Mouse (Mus musculus): ENCODE measurements around the gene Veph1. TPM values are rescaled to one million over a fixed set of nuclear protein-coding genes. Genes with fewer than 3 reads are reported as not detected.

The Veph1 gene
- total and polyA plus RNA-seq, 2 experiments from 2014 or later, result 0.75 to 0.84 TPM

- WGBS, result 60% methylated on average over 4 of the region's 4 CpGs
- no peaks in the 10 kb centered on the region for H3K36me3 ChIP-seq (ENCODE audit: insufficient read depth, low read length)
- no peaks in the 10 kb centered on the region for H3K9me3 ChIP-seq (ENCODE audit: low read length)
- no peak overlapping the region for H3K27ac ChIP-seq
- no peaks in the 10 kb centered on the region for H3K4me1 ChIP-seq (ENCODE audit: insufficient read depth, low read length)
- no peak overlapping the region for H3K9ac ChIP-seq (replicated peaks; ENCODE audit: low read length)
- no peak overlapping the region for H3K4me2 ChIP-seq (ENCODE audit: low read depth, low read length)
- H3K4me3 ChIP-seq (ENCODE audit: low read length), result no peak overlapping the region
- no peaks in the 10 kb centered on the region for H3K27me3 ChIP-seq (ENCODE audit: insufficient read depth, low read length)
- ATAC-seq (peak; percentile 58; the same call in 1 of the 2 replicates), DNase-seq (ENCODE audit: low spot score) (no peak)
- no peak for TF ChIP-seq CTCF (IDR thresholded peaks at IDR 0.05; ENCODE audit: low read depth)
These were observed 87.6 kb downstream of the Veph1 start for GRCm38 (mm10) chr3:66208836-66209573.

GRCm38 (mm10) chr3:66193910-66194562 is 102.6 kb downstream of the Veph1 start:
- Histone ChIP-seq H3K4me1 (ENCODE audit: insufficient read depth, low read length) (no peaks in the 10 kb centered on the region), H3K36me3 (ENCODE audit: insufficient read depth, low read length) (no peaks in the 10 kb centered on the region), H3K27ac (no peak overlapping the region), H3K9me3 (ENCODE audit: low read length) (no peaks in the 10 kb centered on the region), H3K9ac (replicated peaks; ENCODE audit: low read length) (no peak overlapping the region), H3K4me3 (ENCODE audit: low read length) (no peak overlapping the region), H3K27me3 (ENCODE audit: insufficient read depth, low read length) (no peaks in the 10 kb centered on the region), H3K4me2 (ENCODE audit: low read depth, low read length) (no peak overlapping the region)
- DNase-seq (ENCODE audit: low spot score) (no peak), ATAC-seq (no peak)
- WGBS, result 59% methylated on average over 3 of the region's 3 CpGs
- no peak for TF ChIP-seq CTCF (IDR thresholded peaks at IDR 0.05; ENCODE audit: low read depth)

GRCm38 (mm10) chr3:66179647-66180046 is 117.0 kb downstream of the Veph1 start:
- DNase-seq (ENCODE audit: low spot score) (peak; percentile 21), ATAC-seq (no peak)
- Histone ChIP-seq H3K27me3 (ENCODE audit: insufficient read depth, low read length) (no peaks in the 10 kb centered on the region), H3K4me1 (ENCODE audit: insufficient read depth, low read length) (no peaks in the 10 kb centered on the region), H3K9me3 (ENCODE audit: low read length) (no peaks in the 10 kb centered on the region), H3K4me3 (ENCODE audit: low read length) (no peak overlapping the region), H3K27ac (no peak overlapping the region), H3K36me3 (ENCODE audit: insufficient read depth, low read length) (no peaks in the 10 kb centered on the region), H3K9ac (replicated peaks; ENCODE audit: low read length) (no peak overlapping the region), H3K4me2 (ENCODE audit: low read depth, low read length) (no peak overlapping the region)
- TF ChIP-seq CTCF (IDR thresholded peaks at IDR 0.05; ENCODE audit: low read depth), result peak; percentile 46; the same call in 1 of the 2 replicates
- 52% methylated on average over 2 of the region's 2 CpGs for WGBS

- H3K9ac ChIP-seq (replicated peaks; ENCODE audit: low read length), result no peak overlapping the region
- H3K4me3 ChIP-seq (ENCODE audit: low read length), result no peak overlapping the region
- no peaks in the 10 kb centered on the region for H3K27me3 ChIP-seq (ENCODE audit: insufficient read depth, low read length)
- WGBS, result 35% methylated on average over 5 of the region's 5 CpGs
- H3K9me3 ChIP-seq (ENCODE audit: low read length), result no peaks in the 10 kb centered on the region
- H3K4me2 ChIP-seq (ENCODE audit: low read depth, low read length), result no peak overlapping the region
- H3K36me3 ChIP-seq (ENCODE audit: insufficient read depth, low read length), result no peaks in the 10 kb centered on the region
- DNase-seq (ENCODE audit: low spot score) (peak; percentile 69), ATAC-seq (no peak)
- no peak overlapping the region for H3K27ac ChIP-seq
- TF ChIP-seq CTCF (IDR thresholded peaks at IDR 0.05; ENCODE audit: low read depth), result no peak
- H3K4me1 ChIP-seq (ENCODE audit: insufficient read depth, low read length), result no peaks in the 10 kb centered on the region
These were observed 123.7 kb downstream of the Veph1 start for GRCm38 (mm10) chr3:66172907-66173306.

- Histone ChIP-seq H3K4me2 (ENCODE audit: low read depth, low read length) (no peak overlapping the region), H3K4me1 (ENCODE audit: insufficient read depth, low read length) (no peaks in the 10 kb centered on the region), H3K9me3 (ENCODE audit: low read length) (no peaks in the 10 kb centered on the region), H3K9ac (replicated peaks; ENCODE audit: low read length) (no peak overlapping the region), H3K27me3 (ENCODE audit: insufficient read depth, low read length) (no peaks in the 10 kb centered on the region), H3K27ac (no peak overlapping the region), H3K36me3 (ENCODE audit: insufficient read depth, low read length) (no peaks in the 10 kb centered on the region), H3K4me3 (ENCODE audit: low read length) (no peak overlapping the region)
- DNase-seq (ENCODE audit: low spot score) (peak; percentile 61), ATAC-seq (peak; percentile 91)
- TF ChIP-seq CTCF (IDR thresholded peaks at IDR 0.05; ENCODE audit: low read depth), result no peak
- WGBS, result 23% methylated on average over 3 of the region's 3 CpGs
These were observed 126.6 kb downstream of the Veph1 start for GRCm38 (mm10) chr3:66169873-66170538.

GRCm38 (mm10) chr3:66166606-66167290 is 129.9 kb downstream of the Veph1 start:
- WGBS, result 85% methylated on average over 6 of the region's 6 CpGs
- H3K9me3 ChIP-seq (ENCODE audit: low read length), result no peaks in the 10 kb centered on the region

More at GRCm38 (mm10) chr3:66166606-66167290, 129.9 kb downstream of the Veph1 start:
- Histone ChIP-seq H3K27ac (no peak overlapping the region), H3K9ac (replicated peaks; ENCODE audit: low read length) (no peak overlapping the region), H3K27me3 (ENCODE audit: insufficient read depth, low read length) (no peaks in the 10 kb centered on the region), H3K4me3 (ENCODE audit: low read length) (no peak overlapping the region), H3K36me3 (ENCODE audit: insufficient read depth, low read length) (no peaks in the 10 kb centered on the region), H3K4me1 (ENCODE audit: insufficient read depth, low read length) (no peaks in the 10 kb centered on the region), H3K4me2 (ENCODE audit: low read depth, low read length) (no peak overlapping the region)
- DNase-seq (ENCODE audit: low spot score), result no peak
- no peak for TF ChIP-seq CTCF (IDR thresholded peaks at IDR 0.05; ENCODE audit: low read depth)
- no peak for ATAC-seq
